Mouse (Mus musculus) gastrocnemius, postnatal 10 days (tissue): ENCODE measurements around the gene Il11ra2. TPM values are rescaled to one million over a fixed set of nuclear protein-coding genes. Genes with fewer than 3 reads are reported as not detected.
"Not testable (repeated sequence)": the region's sequence is repeated elsewhere in the genome, so short reads cannot be mapped to it uniquely, and the experiment has no call there.

Experiments used
- DNase-seq: peaks from one replicate; pipeline ENCODE4 v3.0.0; 2021; ENCODE audit warnings: mixed read lengths
- long read RNA-seq, 2 experiments: library from polyadenylated mRNA; stranded (forward); transcript quantifications; one replicate each; pipeline ENCODE4 v2.0.0; 2021
- total RNA-seq, 2 experiments: library from RNA; stranded (reverse); gene quantifications; 2 replicates each; pipeline ENCODE4 v1.2.3; 2021

Il11ra2 gene
- total RNA-seq, result not detected
- long read RNA-seq, experiment 1, result 0 reads
- long read RNA-seq, experiment 2, partial matches to known transcripts, result 0 of 1 reads
- long read RNA-seq, experiment 2, other reads (novel, unspliced or antisense), result 1 of 1 reads

- not testable (repeated sequence) for DNase-seq
These were observed at the start of gene Il11ra2 for GRCm38 (mm10) chr4:42661793-42662192. Il11ra2 (minus strand) TSS chr4:42661893.

GRCm38 (mm10) chr4:42682183-42682524, 20.5 kb upstream of the Il11ra2 start:
- DNase-seq, result not testable (repeated sequence)

- DNase-seq, result not testable (repeated sequence)
These were observed 19.9 kb upstream of the Il11ra2 start for GRCm38 (mm10) chr4:42681473-42682182.

- DNase-seq, result not testable (repeated sequence)
These were observed 19.0 kb upstream of the Il11ra2 start for GRCm38 (mm10) chr4:42680374-42681356.

GRCm38 (mm10) chr4:42679365-42679764, 17.7 kb upstream of the Il11ra2 start:
- DNase-seq, result not testable (repeated sequence)

GRCm38 (mm10) chr4:42675415-42675814, 13.7 kb upstream of the Il11ra2 start:
- DNase-seq, result not testable (repeated sequence)

GRCm38 (mm10) chr4:42654951-42655350, 6.7 kb downstream of the Il11ra2 start, which contains the start of gene Ccl27b:
Ccl27b (plus strand) TSS chr4:42655251.
- DNase-seq, result not testable (repeated sequence)

GRCm38 (mm10) chr4:42629419-42629818, 32.3 kb downstream of the Il11ra2 start, which contains the start of gene Gm2564:
Gm2564 (plus strand) TSS chr4:42629719.
- not testable (repeated sequence) for DNase-seq

- not testable (repeated sequence) for DNase-seq
These were observed 49.8 kb downstream of the Il11ra2 start, which contains the start of gene Gm10591 for GRCm38 (mm10) chr4:42611895-42612294. Gm10591 (plus strand) TSS chr4:42612195.

Other genes with a start within 250 kb of the Il11ra2 start
- gene Gm21586, start 222.5 kb downstream of the Il11ra2 start, total RNA-seq, result not detected
- gene Gm2163, start 195.1 kb downstream of the Il11ra2 start, total RNA-seq, result under 1 TPM in 1 of 2 experiments, not detected in 1; 0.14 TPM
- not detected for gene Fam205a2, start 133.7 kb downstream of the Il11ra2 start, total RNA-seq
- not detected for gene Gm10591, start 49.7 kb downstream of the Il11ra2 start, total RNA-seq
- 1 to 10 TPM; 1.7 to 2.1 TPM for gene Gm2564, start 32.2 kb downstream of the Il11ra2 start, total RNA-seq
- not detected for gene Ccl27b, start 6.6 kb downstream of the Il11ra2 start, total RNA-seq
- not detected for gene 4930578G10Rik, start 73.7 kb upstream of the Il11ra2 start, total RNA-seq
- not detected for gene Ccl19, start 94.7 kb upstream of the Il11ra2 start, total RNA-seq
- 1 to 10 TPM; 7.7 to 8.6 TPM for gene Ccl21a, start 112.1 kb upstream of the Il11ra2 start, total RNA-seq
- gene Fam205a1, start 192.0 kb upstream of the Il11ra2 start, total RNA-seq, result not detected
- gene Gm12394, start 194.9 kb upstream of the Il11ra2 start, total RNA-seq, result not detected
- under 1 TPM; 0.38 to 0.63 TPM for gene Fam205c, start 212.3 kb upstream of the Il11ra2 start, total RNA-seq